Mouse (Mus musculus) liver, embryonic 11.5 days (tissue): ENCODE measurements around the gene Anln. TPM values are rescaled to one million over a fixed set of nuclear protein-coding genes. Genes with fewer than 3 reads are reported as not detected.

Experiments used
- ATAC-seq: fragments of 200-750 bp; cut with Nextera tagmentation; replicated peaks from 2 replicates; pipeline ENCODE4 v1.8.0; 2017; ENCODE audit warnings: moderate number of reproducible peaks, mild to moderate bottlenecking, moderate TSS enrichment, moderate library complexity; ENCODE audit not compliant: low FRiP score
- DNase-seq: peaks from one replicate; pipeline ENCODE4 v3.0.0-alpha.2; 2017; ENCODE audit warnings: low spot score
- H3K27ac ChIP-seq: fragments of 300-500 bp; sonication (generic); 2 replicates; pipeline ENCODE4 v1.5.1; 2014; ENCODE audit warnings: mild to moderate bottlenecking, low read depth, low read length, control low read depth
- H3K27me3 ChIP-seq: fragments of 300-500 bp; sonication (generic); replicated peaks from 2 replicates; pipeline ENCODE4 v1.6.1; 2014; ENCODE audit warnings: low read length, mixed read lengths; ENCODE audit not compliant: control insufficient read depth, insufficient read depth
- H3K36me3 ChIP-seq: fragments of 300-500 bp; sonication (generic); 2 replicates; pipeline ENCODE4 v1.6.1; 2014; ENCODE audit warnings: mild to moderate bottlenecking, low read length, moderate library complexity, mixed read lengths; ENCODE audit not compliant: control insufficient read depth, insufficient read depth
- H3K4me1 ChIP-seq: fragments of 300-500 bp; sonication (generic); replicated peaks from 2 replicates; pipeline ENCODE4 v1.6.1; 2014; ENCODE audit warnings: low read length, mixed read lengths; ENCODE audit not compliant: control insufficient read depth, insufficient read depth
- H3K4me2 ChIP-seq: fragments of 300-500 bp; sonication (generic); 2 replicates; pipeline ENCODE4 v1.6.1; 2014; ENCODE audit warnings: mild to moderate bottlenecking, control low read depth, moderate library complexity
- H3K4me3 ChIP-seq: fragments of 300-500 bp; sonication (generic); 2 replicates; pipeline ENCODE4 v1.5.1; 2014; ENCODE audit warnings: low read depth, low read length, control low read depth
- H3K9ac ChIP-seq: fragments of 300-500 bp; sonication (generic); 2 replicates; pipeline ENCODE4 v1.6.1; 2014; ENCODE audit warnings: low read depth, low read length, control low read depth
- H3K9me3 ChIP-seq: fragments of 300-500 bp; sonication (generic); 2 replicates; pipeline ENCODE4 v1.6.1; 2016; ENCODE audit warnings: low read length, inconsistent platforms, mixed read lengths; ENCODE audit not compliant: control insufficient read depth
- WGBS: fragments of 180-500 bp; shearing (Covaris S2); extraction: QIAGEN DNeasy Blood & Tissue Kit; methylation state at CpG from one replicate; pipeline ENCODE4 v1.1.7; 2014; 5-methylcytosine and 5-hydroxymethylcytosine counted together
- polyA plus RNA-seq: library from polyadenylated mRNA; unstranded; fragments of >200 nt; fragmentation: Nextera tagmentation; extraction: Ambion mirVana; gene quantifications from 2 replicates; pipeline ENCODE4 v1.2.1, GENCODE M21; 2014

Anln gene
- polyA plus RNA-seq, 1 experiment from 2014 or later, result 42.6 TPM

- Histone ChIP-seq H3K36me3 (no peaks in the 10 kb centered on the region), H3K9ac (no peak overlapping the region), H3K27ac (no peak overlapping the region), H3K4me3 (no peak overlapping the region), H3K9me3 (no peaks in the 10 kb centered on the region), H3K4me2 (no peak overlapping the region), H3K27me3 (no peaks in the 10 kb centered on the region), H3K4me1 (peaks cover 12% of the 10 kb centered on the region; the same call in 1 of the 2 replicates)
- DNase-seq, result no peak
- WGBS, result 69% methylated on average over 10 of the region's 10 CpGs
- no peak for ATAC-seq
Observed at GRCm38 (mm10) chr9:22424196-22424595, 35.2 kb upstream of the Anln start.

GRCm38 (mm10) chr9:22423507-22423906 is 34.5 kb upstream of the Anln start:
- DNase-seq (no peak), ATAC-seq (no peak)
- Histone ChIP-seq H3K27ac (no peak overlapping the region), H3K27me3 (no peaks in the 10 kb centered on the region), H3K9me3 (no peaks in the 10 kb centered on the region), H3K36me3 (no peaks in the 10 kb centered on the region), H3K4me3 (no peak overlapping the region), H3K4me1 (peaks cover 9% of the 10 kb centered on the region; the same call in 1 of the 2 replicates), H3K9ac (no peak overlapping the region), H3K4me2 (no peak overlapping the region)
- 79% methylated on average over 1 of the region's 1 CpGs for WGBS

- Histone ChIP-seq H3K4me2 (no peak overlapping the region), H3K4me1 (0 out of 2 replicates have a peak, but pooled peaks cover 5% of the 10 kb centered on the region), H3K9ac (no peak overlapping the region), H3K9me3 (no peaks in the 10 kb centered on the region), H3K36me3 (no peaks in the 10 kb centered on the region), H3K27ac (no peak overlapping the region), H3K27me3 (no peaks in the 10 kb centered on the region), H3K4me3 (no peak overlapping the region)
- ATAC-seq, result no peak
- 59% methylated on average over 1 of the region's 1 CpGs for WGBS
- DNase-seq, result no peak
Observed at GRCm38 (mm10) chr9:22422559-22422958, 33.6 kb upstream of the Anln start.

GRCm38 (mm10) chr9:22420491-22420890 is 31.5 kb upstream of the Anln start:
- DNase-seq, result no peak
- no peaks in the 10 kb centered on the region for H3K27me3 ChIP-seq
- H3K4me2 ChIP-seq, result no peak overlapping the region
- no peaks in the 10 kb centered on the region for H3K36me3 ChIP-seq
- ATAC-seq, result no peak
- H3K4me3 ChIP-seq, result no peak overlapping the region
- H3K27ac ChIP-seq, result no peak overlapping the region
- no peak overlapping the region for H3K9ac ChIP-seq
- 0 out of 2 replicates have a peak, but pooled peaks cover 5% of the 10 kb centered on the region for H3K4me1 ChIP-seq
- WGBS, result 59% methylated on average over 7 of the region's 7 CpGs
- no peaks in the 10 kb centered on the region for H3K9me3 ChIP-seq

GRCm38 (mm10) chr9:22419877-22420276 is 30.9 kb upstream of the Anln start:
- ATAC-seq, result 0 out of 2 replicates have a peak, but pooled peaks have one; percentile 49
- H3K27me3 ChIP-seq, result no peaks in the 10 kb centered on the region
- no peaks in the 10 kb centered on the region for H3K36me3 ChIP-seq
- H3K9me3 ChIP-seq, result no peaks in the 10 kb centered on the region
- no peak overlapping the region for H3K4me3 ChIP-seq
- H3K4me2 ChIP-seq, result no peak overlapping the region
- no peak for DNase-seq
- 0 out of 2 replicates have a peak, but pooled peaks cover 5% of the 10 kb centered on the region for H3K4me1 ChIP-seq
- WGBS, result 73% methylated on average over 3 of the region's 3 CpGs
- no peak overlapping the region for H3K27ac ChIP-seq
- no peak overlapping the region for H3K9ac ChIP-seq

GRCm38 (mm10) chr9:22417547-22417946 is 28.6 kb upstream of the Anln start:
- no peak for DNase-seq
- WGBS, result 53% methylated on average over 6 of the region's 6 CpGs
- H3K27me3 ChIP-seq, result no peaks in the 10 kb centered on the region
- no peaks in the 10 kb centered on the region for H3K4me1 ChIP-seq
- no peak overlapping the region for H3K4me2 ChIP-seq
- no peaks in the 10 kb centered on the region for H3K9me3 ChIP-seq
- H3K9ac ChIP-seq, result no peak overlapping the region
- no peak for ATAC-seq
- no peak overlapping the region for H3K4me3 ChIP-seq
- no peaks in the 10 kb centered on the region for H3K36me3 ChIP-seq
- no peak overlapping the region for H3K27ac ChIP-seq

GRCm38 (mm10) chr9:22416187-22416586 is 27.2 kb upstream of the Anln start:
- ATAC-seq, result no peak
- no peaks in the 10 kb centered on the region for H3K9me3 ChIP-seq
- 52% methylated on average over 3 of the region's 3 CpGs for WGBS

GRCm38 (mm10) chr9:22411002-22411857 is 22.2 kb upstream of the Anln start, which contains the start of gene 9530077C05Rik:
Gene 9530077C05Rik (plus strand): TSS chr9:22411513.
- Histone ChIP-seq H3K27me3 (no peaks in the 10 kb centered on the region), H3K4me2 (peak within 1 kb of the TSS; percentile 93), H3K4me1 (peaks cover 2% of the 10 kb centered on the region; the same call in 1 of the 2 replicates), H3K9me3 (no peaks in the 10 kb centered on the region), H3K9ac (peak within 1 kb of the TSS; percentile 71), H3K4me3 (peak within 1 kb of the TSS; percentile 64), H3K36me3 (no peaks in the 10 kb centered on the region), H3K27ac (no peak within 1 kb of the TSS)
- ATAC-seq (peak; percentile 99), DNase-seq (peak; percentile 92)
- 1% methylated on average over 43 of the region's 43 CpGs for WGBS

More at GRCm38 (mm10) chr9:22416187-22416586, 27.2 kb upstream of the Anln start:
- Histone ChIP-seq H3K27ac (no peak overlapping the region), H3K27me3 (no peaks in the 10 kb centered on the region), H3K4me3 (no peak overlapping the region), H3K4me1 (peaks cover 2% of the 10 kb centered on the region; the same call in 1 of the 2 replicates), H3K4me2 (no peak overlapping the region), H3K36me3 (no peaks in the 10 kb centered on the region), H3K9ac (no peak overlapping the region)
- no peak for DNase-seq
